Mouse (Mus musculus) kidney, adult 18-20 months (tissue): ENCODE measurements around the gene Chrna9.

Experiments
- DNase-seq: peaks from one replicate; pipeline ENCODE4 v3.0.0; 2021

Chrna9 gene

DNA sequence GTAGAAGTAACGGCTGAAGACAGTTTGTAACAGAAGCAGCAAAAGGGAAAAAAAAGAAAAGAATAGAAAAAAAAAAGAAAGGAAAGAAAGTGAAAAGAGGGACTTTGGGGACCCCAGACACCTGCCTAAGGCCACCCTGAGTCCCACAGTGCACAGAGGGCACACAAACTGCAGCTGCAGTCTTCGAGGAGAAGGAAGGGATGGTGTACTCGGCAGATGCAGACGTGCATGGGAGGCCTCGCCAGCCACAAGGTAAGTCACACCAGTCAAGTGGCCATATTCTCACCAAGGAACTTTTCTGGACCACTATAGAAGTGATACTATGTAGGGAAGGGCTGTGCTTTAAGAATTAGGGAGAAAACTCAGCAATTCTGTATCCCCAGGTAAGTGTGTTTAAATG, at the start of gene Chrna9:
Gene Chrna9 (plus strand): TSS at position 139 of the 400 bp plus-strand sequence.
- no peak for DNase-seq

DNA sequence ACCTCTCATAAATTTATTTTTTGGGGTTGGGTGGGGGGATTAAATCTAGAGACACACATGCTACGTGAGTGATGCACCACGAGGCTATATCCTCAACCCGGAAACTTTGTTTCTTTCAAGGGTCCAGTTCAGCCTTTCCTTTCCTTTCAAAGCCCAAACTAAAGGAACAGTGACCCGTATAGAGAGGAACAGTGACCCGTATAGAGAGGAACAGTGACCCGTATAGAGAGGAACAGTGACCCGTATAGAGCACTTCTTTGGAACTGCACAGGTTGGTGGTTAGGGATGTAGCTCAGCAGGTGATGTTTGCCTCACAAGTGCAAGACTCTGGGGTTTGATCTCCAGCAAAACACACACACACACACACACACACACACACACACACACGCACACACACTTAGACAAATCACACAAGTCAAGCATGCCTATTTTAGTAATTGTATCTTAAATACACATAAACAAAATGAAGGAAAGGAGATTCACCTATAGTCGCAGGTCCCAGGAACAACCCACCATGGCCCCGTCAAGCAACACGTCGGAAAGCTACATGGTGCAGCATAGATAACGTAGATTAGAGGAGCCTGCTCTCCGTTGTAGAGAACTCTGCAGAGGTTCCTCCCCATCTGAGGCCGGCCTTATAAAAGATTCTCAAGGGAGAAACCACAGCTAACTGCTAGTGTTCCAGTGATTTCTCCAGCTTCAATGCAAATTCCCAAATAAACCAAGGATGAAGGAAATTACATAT, 48.9 kb upstream of the Chrna9 start:
- DNase-seq = no peak

DNA sequence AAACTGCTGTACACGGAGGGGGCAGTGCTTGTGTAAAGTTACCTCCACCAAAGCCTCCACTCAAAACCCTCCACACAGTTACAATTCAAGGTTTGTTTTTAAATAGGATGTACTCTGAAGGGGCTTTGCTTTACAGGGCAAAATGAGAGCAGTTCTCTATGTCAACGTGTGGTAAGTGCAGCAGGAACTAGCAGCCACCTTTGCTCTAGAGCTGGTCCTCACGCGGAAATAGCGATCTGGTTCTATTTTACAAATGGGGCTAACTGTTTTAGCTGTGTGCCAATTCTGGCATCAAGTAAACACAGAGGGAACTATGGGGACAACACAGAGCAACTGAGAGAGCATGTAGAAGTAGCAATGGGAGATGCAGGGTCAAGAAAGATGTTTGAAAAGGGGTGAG, 46.6 kb upstream of the Chrna9 start:
- DNase-seq = no peak

DNA sequence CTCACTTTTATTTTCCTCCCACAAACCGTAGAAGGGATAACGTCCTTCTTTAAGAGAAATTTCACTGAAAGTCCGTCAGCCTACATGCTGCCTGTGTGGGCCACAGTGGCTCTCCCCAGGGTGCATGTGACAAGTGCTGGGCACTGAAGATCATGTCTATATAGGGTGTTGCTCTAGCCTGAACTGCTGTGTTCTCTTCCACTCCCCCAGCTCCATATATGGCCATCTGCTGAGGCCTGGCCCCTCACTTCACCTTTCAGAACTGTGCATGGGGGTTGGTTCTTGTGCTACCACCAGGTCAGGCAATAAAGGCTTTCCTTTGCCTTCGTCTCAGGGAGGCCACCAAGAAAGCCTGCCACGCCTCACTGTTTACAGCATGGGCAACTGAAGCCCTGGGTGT, 45.7 kb upstream of the Chrna9 start:
- no peak for DNase-seq

DNA sequence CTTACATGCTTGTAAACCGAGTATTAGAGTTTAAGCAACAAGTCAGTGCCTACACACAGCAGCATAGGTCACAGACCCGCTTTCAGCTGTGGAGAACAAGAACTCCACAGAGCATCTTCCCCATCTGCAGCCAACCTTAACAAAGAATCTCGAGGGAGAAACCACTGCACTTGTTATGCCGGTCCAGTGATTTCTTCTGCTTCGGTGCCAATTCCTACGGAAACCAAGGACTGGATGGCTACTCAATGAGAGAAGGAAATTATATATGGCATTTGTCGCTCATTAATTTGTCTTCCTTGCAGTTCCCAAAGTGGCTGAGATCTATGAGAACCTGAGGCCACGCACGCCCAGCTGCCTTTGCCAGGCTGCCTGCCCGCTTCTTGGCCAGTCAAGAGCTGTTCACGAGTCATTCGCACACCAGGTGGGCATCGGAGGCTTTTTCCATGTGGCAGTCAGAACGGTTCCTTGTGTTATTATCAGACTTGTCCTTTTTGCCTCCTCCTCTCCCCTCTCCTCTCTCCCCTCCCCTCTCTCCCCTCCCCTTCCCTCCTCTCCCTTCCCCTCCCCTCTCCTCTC, 43.4 kb upstream of the Chrna9 start:
- DNase-seq = no peak

DNA sequence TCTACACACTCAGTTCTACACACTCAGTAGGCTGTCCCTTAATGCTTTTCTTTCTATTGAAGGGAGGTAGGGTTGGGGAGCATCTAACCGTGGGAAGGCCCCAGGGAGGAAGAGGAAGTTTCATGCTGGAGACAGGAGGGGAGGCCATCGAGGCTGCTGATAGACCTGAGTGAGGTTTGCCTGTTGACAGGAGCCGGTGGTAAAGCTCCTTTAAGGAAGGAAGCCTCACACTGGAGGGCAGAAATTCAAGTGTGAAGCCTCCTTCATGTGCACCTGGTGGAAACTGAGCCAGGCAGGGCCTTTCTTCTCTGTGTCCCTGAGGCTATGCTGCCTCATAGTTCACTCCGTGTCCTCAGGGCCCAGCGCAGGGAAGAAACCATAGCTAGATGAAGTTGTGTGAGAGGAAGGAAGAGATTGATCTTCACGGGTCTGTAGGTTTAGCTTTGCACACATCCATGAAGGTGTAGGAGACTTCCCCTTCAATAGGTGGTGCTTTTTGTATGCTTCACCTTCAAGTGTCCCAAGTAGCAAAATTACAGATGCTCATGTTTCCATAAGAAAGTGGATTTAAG, 39.5 kb upstream of the Chrna9 start:
- DNase-seq = no peak

DNA sequence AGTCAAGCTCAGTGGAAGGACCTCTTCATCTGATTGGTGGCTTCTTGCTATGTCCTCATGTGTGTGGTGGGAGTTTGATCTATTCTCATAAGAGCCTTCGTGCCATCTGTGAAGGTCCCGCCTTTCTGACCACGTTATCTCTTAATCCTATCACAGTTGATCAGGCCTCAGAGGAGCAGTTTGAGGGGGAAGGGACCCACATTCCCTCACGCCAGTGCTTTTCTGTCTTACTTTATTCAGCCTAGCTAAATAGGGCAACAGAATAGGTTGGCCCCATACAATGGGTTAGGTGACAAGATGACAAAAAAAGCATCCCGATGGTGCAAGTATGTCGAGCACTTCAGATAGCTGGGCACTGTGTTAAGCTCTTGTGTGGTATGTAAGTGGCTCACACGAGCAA, 39.0 kb upstream of the Chrna9 start:
- DNase-seq = no peak

DNA sequence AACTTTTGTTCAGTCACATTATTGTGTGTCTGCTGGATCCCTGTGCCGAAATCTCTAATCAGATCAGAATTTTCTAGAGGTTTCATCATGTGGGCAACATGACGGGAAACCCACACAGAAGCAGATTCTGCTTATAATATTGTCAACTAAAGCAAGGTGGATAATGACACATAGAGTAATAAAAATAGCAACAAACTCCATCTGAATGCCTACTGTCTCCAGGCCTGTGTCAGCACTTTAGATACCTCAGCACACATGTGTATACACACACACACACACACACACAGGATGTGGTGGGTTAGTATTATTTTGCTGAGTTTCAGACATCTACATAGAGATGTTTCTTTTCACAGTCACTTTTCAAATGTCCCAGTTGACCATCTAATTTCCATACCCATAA, 37.0 kb upstream of the Chrna9 start:
- no peak for DNase-seq

DNA sequence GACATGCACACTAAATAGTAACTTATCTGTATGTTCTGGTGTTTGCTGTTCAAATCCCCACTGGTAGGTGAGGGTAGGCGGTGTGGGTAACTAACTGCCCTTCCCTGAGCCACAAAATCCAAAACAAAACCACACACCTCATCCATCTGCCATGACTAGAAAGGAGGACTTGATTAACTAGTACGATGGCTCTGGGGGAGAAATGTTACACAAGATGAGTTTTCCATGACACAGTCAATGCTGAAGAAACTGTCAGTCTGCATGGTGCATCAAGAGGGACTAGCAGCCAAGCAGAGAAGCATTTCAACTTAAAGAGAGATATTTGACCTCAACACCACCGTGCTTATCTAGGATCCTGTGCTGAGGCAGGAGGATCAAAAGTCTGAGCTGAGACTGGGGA, 36.0 kb upstream of the Chrna9 start:
- DNase-seq = no peak

DNA sequence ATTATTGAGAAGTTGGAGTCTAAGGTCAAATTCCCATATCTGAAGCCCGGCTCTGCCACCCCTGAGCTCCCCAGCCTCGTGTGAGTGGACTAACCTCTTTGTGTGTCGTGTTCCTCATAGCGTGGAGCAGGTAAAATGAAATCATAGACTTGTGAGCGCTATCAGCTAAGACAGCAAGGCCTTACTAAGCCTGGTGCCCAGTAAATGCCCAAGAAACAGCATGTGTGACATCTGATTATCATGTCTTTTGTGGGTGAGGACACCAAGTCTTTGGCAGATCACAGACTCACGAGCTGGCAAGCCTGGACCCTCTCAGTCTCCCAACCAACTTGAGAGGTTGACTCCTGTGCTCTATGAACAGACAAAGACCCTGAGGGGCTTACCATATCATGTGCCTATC, 34.6 kb upstream of the Chrna9 start:
- DNase-seq = no peak

DNA sequence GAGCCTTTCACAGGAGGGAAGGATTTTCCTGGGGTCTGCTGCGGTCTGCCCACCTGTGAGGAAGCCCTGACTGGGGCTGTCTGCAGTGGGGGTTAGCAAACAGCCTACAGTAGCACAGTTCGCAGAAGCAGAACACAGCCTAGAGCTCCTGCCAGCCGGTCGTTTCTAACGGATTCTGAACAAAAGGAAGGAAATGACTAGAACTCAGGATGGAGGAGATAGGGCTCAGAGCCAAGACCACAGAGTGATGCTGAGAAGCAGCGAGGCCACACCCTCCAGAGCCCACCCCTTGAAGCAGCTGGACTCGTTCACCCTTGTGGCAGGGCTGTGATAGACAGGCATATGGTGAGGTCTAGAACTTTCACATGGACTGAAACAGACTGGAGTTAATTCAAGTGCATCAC, 33.9 kb upstream of the Chrna9 start:
- DNase-seq = no peak

DNA sequence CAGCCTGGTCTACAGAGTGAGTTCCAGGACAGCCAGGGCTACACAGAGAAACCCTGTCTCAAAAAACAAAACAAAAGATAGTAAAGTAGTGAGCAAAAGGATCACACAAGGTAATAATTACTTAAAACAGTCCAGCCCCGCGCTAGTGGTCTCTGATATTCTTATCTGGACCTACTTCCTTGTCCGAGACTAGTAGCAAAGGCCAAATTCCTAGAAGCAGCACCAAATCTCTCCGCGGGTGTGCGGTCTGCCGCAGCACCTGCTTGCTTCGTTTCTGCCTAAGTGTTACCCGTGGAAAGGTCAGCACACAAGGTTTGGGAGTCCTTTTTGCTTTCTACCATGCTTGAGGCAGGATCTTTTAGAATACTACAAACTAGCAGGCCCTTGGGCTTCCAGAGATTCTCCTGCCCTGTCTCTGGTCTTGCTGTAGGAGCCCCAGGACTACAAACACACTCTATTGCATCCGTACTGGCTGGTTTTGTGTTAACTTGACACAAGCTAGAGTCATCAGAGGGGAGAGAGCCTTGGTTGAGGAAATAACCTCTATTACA, 32.8 kb upstream of the Chrna9 start:
- DNase-seq = no peak

DNA sequence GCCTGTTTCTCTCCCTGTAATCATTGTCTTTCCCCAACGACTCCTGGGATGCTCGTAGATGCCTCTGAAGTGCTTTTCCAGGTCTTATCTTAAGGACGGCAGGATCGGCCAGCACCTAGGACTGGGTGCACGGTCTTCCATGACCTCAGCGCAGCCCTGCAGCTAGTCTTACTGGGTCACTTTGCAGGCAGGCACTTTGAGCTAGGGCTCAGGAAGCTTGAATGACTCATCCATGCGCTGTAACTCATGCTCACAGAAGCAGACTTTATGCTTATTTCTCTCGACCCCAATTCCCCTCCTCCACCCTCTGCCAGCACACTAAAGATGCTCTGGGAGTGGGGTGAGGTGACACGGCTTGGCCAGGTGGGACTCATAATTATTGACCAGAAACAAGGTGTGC, 31.9 kb upstream of the Chrna9 start:
- no peak for DNase-seq

DNA sequence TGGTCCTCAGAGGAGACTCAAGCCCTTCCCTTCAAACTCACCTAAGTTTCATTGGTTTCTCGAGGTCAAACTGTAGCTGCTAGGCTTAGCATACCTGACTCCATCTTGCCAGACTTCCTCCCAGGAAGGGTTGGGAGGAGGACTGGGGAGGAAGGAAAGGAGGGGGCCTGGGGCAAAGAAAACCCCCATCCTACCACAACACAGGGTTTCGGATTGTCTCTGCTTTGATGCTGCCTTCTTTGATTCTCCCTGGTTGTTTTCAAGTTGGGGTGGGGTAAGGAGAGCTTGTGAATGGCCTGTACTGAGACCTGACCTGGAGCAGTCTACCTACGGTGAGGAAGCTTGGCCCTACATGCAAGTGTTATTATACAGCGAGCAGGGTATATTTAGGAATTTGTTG, 30.2 kb upstream of the Chrna9 start:
- DNase-seq = no peak

DNA sequence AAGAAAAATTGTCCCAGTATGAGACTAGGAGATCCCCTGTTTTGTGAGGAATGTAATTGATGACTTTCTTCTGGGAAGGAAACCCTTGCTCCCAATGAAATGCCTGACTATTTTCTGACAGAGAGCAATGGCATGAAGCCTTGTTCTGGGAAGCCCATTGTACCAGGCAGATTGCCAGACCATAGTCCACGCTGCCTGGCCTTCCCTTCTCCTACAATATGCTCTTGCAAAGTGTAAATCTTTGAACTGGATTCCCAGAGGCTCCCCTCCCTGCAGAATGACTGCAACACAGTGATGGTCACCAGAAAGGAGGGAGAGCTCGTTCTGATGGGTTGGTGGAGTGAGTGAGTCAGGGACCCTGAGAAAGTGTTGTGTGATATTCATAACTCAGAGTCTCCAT, 26.0 kb upstream of the Chrna9 start:
- DNase-seq = no peak

DNA sequence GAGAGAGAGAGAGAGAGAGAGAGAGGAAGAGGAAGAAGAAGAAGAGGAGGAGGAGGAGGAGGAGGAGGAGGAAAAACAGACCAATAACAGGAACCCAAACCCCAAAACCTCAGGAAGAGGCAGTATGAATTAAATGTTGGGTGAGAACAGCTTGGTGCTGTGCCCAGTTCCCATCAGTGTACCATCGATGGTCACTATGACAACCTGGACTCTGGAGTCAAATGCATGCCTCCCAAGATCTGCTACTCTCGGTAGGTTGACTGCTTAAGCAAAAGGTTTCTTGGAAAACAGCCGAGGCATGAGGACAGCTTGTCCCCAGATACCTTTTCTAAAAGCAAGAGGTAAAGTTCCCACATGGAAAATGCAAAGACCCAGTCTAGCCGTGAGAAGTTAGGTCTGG, 25.4 kb upstream of the Chrna9 start:
- no peak for DNase-seq

DNA sequence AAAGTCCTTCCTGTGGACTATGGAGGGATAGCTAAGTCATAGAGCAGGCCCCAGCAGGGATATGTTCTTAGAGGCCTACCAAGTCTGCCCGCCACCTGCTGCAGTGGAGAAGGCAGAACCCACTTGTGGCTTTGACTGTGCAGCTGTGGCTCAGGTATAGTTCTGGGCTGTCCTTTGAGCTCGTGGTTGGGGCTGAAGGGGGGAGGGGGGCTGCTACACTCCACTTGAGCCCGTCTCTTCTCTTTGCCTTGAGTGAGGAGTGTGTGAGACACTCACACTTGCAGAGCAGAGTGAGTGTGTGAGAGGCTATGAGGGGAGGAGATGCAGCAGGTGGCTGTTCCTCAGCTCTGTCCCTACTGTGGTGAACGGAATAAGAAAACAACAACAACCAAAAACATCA, 24.3 kb upstream of the Chrna9 start:
- no peak for DNase-seq

DNA sequence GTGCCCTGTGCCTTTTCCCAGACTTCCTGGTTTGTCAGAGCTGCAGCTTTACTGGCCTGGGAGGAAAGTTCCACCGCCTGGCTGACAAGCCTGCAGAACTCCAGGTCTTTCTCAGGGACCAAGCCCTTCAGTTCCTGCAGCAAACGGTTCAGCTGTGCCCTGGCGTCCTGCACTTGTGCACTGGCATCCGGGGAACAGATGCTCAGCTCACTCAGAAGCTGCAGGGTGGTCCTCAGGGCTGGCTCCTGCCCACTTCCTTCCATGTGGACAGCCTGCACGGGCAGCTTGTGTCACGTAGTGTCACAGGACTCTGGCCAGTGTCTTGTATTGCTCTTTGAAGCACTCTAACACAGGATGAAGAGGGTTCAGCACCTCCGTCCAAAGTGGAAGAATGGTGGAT, 23.0 kb upstream of the Chrna9 start:
- no peak for DNase-seq

DNA sequence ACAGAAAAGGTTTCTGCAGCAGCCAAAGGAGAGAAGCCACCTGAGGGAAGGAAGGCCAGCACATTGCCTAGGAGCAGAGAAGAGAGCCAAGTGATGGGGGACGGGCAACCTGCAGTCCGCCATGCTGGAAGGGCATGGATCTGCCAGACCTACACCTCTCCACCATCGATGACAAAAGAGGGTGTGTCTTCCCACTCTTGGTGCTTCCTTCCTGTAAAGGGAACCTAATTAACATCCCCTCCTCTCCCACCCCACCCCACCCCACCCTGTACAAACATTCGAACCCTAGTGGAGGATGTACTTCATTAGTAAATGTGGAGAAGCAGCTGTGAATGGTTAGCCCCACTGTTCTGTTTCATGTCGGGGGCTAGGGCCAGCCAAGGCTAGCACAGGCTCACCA, 22.5 kb upstream of the Chrna9 start:
- DNase-seq = no peak

DNA sequence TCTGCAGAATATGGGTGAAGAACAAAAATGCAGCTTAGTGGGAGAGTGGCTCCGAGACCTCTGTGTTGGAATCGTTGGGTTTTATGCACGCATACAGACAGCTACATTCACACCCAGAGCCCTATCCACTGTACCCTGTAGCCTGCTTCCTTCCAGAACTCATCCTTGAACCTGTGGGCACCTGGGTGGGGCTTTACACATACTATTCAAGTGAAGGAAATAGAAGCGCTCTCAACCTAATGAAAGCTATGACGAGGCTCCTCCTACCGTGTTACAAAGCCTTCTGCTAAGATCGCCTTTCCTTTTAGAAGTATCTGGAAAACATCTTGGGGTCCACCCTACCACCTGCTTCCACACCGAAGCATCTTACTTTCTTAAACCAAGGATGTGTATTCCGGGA, 21.6 kb upstream of the Chrna9 start:
- no peak for DNase-seq

DNA sequence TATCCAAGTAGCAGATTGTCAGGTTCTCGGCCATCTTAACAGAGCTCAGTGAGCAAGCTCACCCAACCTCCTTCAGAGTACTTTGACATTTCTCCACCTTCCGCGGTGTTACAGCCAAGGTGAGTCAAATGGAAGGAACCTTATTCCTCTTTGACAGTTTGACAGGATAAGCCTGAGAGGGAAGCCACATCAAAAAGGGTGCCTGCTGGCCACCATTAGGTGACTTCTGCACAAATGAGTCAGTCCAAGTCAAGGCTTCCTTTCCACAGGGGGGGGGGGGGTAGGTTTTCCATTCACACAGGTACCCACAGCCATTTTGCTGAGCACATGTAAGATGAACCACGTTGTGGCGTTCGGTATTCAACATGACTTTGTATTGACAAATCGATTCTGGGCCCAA, 20.4 kb upstream of the Chrna9 start:
- DNase-seq = no peak

DNA sequence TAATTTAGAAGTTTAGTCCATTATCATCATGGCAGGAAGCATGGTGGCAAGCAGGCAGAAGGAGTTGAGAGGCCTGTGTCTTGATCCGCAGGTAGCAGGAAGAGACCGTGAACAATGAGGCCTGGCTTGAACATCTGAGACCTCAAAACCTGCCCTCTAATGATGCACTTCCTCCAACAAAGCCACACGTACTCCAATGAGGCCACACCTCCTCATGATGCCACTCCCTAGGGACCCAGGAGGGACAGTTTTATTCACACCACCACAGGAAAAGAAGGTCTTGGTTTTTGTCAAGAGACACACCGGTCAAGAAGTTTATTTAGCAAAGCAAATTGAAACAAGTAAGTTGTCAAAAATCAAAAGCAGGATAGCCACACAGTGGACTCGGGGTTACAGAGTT, 17.8 kb upstream of the Chrna9 start:
- no peak for DNase-seq

DNA sequence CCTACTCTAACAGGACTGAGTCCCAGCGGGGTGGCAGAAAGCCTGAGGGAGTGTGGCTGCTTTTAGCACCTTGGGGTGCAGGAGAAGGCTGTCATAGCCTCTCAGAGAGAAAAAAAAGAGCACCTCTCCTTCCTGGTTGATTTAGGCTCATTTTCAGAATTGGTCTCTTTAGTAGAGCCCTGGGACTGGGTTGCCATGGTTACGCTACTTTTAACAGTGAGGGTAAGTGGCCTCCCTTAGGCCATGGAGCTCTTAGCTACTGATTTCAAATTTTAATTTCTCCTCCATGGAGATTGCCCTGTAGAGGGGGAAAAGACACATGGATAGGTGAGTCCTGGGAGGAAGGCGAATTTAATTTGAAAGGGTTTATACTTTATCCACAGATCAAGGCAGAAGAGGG, 16.1 kb upstream of the Chrna9 start:
- no peak for DNase-seq

DNA sequence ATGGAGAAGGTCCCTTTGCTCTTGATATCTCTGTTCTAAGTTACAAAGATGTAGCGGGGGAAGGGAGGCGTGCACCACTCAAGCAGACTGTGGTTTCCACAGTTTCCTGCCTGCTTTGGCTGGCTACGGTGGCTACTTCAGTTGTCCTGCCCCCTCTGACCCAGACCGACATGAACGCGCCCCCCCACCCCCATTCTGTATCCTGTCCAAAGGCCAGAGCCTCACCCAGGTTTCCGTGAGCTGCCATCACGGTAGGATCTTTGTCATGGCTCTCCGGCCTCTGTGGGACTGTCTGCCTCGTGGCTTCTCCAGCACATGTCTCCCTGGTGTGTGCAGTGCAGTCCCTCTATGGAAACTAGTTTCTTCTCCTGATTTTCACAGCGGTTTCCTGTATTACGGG, 15.4 kb upstream of the Chrna9 start:
- no peak for DNase-seq

DNA sequence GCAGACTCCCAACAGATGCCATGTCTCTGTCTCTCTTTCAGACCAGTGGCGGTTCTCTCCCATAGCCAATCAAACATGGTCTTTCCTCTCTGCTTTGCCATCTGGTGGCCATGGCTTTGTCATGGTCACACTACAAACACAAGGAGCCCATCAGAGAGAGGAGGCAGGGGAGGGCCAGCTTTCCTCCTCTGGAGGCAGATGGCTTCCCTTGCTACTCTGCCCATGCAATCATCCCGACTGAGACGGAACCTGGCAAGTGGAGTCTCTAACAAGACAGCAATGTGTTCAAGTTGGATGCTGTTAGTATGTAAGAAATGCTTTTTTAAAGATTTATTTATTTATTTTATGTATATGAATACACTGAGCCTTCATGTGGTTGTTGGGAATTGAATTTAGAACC, 14.8 kb upstream of the Chrna9 start:
- DNase-seq = no peak
